Mouse (Mus musculus) lung, postnatal 10 days (tissue): Measurements from ENCODE around the gene Mrpl43.

Source experiments
- DNase-seq: peaks from one replicate; pipeline ENCODE4 v3.0.0; 2021

Gene Mrpl43

GRCm38 (mm10) chr19:45007021-45007420 is 779 bp upstream of the Mrpl43 start:
- DNase-seq: no peak

DNA sequence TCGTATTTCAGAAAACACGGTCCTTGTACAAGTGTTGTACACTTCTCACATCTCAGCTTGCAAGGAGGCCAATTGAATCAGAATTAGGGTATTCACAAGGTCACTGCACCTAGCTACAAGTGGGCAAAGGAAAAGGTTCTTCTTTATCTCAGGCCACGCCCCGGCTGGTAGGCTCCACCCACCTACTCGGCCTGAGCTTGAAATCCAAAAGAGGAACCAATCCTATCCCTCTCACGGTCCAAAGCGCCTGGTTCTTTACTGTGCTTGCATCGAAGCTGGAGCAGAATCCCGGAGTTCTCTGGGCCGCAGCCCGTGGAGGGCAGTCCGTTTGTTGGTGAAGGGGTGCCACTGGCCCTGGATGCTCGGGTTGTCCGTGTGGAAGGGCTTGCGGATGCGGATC is 798 bp downstream of the Mrpl43 start, which contains the start of gene Twnk:
TSS of gene Twnk (plus strand) at position 220 of the 400 bp plus-strand sequence.
- peak; percentile 76 for DNase-seq

GRCm38 (mm10) chr19:45003740-45004516 is 2.3 kb downstream of the Mrpl43 start:
- no peak for DNase-seq

- DNase-seq: no peak
Measured at GRCm38 (mm10) chr19:45002301-45002700, 3.9 kb downstream of the Mrpl43 start.

GRCm38 (mm10) chr19:44999647-45000046 is 6.6 kb downstream of the Mrpl43 start:
- no peak for DNase-seq

GRCm38 (mm10) chr19:44997786-44998185 is 8.5 kb downstream of the Mrpl43 start:
- DNase-seq: no peak

GRCm38 (mm10) chr19:44992712-44993111 is 13.5 kb downstream of the Mrpl43 start:
- DNase-seq: no peak

DNA sequence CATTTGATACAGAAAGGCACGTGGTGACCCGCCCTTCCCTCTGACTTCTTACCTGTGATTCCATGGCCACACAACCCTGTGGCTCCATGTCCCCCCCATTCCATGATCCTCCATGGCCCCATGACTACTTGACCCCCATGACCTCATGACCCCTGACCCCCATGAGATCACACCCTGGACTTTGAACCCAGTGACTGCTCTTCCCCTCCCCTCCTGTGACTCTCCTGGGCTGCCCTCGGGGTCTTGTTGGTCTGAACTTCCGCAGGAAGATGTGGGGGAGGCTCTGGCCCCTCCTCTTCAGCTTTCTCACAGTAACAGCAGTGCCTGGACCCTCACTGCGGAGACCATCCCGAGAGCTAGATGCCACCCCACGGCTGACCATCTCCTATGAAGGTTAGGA is 14.0 kb downstream of the Mrpl43 start:
- no peak for DNase-seq

DNA sequence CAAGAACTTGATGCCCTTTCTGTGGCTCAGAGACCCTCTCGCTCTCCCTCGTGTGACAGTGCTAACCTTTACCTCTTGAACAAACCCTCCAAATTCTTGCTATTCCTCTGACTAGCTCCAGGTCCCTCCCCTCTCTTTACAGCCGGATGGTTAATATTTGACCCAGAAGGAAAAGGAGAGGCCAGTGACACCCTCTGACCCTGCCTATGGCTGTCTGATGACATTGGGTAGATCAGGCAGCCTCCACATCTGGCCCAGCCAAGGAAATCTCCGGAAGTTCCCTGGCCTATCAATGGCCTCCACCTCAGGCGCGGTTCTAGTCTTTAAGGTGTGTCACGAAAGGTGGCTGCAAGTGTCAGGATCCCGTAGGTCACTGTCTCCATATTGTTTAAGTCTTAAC is 15.2 kb downstream of the Mrpl43 start:
- no peak for DNase-seq

GRCm38 (mm10) chr19:44989567-44990495 is 16.4 kb downstream of the Mrpl43 start:
- DNase-seq: no peak

DNA sequence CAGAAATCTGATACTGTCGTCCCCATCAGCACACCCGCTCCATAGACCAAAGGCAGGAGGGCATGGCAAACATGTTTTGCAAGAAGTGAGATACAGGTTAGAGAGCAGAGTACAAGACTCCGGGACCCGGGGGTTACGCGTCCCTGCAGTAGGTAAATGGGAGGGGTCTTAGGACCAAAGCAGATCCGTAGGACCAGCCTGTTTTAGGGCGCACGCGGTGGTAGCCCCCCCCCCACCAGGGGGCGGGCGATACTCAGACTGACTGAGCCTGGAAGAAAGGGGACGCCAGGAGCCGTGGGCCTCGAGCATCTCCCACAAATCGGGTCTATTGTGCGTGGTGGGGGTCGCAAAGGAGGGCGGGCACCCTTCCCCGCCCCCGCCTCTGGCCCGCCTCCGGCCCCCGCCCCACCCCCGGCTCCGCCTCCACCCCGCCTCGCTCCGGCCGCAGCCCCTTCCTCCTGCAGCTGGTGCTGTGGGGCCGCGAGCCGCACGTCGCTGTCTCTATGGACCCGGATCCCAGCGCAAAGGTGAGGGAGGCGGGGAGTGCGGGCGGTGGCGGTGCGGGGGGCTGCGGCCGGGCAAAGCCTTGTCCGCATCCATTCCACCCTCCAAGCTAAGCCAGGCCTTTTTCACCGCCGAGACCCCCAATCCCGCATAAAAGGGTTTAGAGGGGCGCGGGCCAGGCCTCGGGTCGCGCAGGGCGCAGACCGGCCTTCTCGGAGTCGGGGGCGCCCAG is 17.2 kb downstream of the Mrpl43 start, which contains the start of gene Sema4g:
TSS of gene Sema4g (plus strand) at position 271 of the 736 bp plus-strand sequence.
- DNase-seq: peak; percentile 52

- DNase-seq: no peak
Measured at GRCm38 (mm10) chr19:44988321-44988720, 17.9 kb downstream of the Mrpl43 start.

DNA sequence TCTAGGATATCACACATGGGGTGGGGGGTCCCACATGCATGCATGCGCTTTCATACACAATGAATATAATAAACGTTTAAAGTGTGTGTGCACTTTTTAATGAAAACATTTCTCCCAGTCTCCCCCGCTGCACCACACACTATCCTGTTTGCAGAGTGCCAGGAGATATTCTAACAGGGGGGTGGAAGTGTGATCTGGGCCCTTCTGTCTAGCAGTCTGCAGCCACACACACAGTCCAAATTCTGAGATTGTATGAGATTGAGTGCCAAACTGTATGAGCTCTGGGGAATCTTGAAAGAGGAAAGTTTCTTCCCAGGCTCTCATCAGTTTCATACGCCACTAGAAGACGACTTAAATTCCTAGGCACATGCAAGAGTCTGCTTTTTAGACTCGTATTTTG is 18.4 kb downstream of the Mrpl43 start:
- DNase-seq: no peak

DNA sequence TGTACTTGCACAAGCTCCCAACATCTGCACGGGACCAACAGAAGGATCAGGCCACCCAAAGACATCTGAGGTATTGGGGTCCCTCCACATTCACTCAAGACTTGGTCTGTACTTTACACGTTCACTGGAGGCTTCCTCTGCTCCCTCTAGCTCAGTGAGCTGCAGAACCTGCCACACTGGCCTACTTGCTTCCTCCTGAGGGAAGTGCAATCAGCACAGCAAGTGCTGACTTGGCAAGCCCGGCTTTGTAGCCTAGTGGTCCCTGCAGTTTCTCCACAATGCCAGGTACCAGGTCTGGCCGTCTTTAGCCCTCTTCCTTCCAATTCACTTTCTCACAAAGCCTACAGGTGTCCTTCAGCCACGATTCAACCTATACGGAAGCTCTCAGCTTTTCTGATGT is 19.2 kb downstream of the Mrpl43 start:
- no peak for DNase-seq

GRCm38 (mm10) chr19:44985159-44985988 is 20.9 kb downstream of the Mrpl43 start:
- no peak for DNase-seq

DNA sequence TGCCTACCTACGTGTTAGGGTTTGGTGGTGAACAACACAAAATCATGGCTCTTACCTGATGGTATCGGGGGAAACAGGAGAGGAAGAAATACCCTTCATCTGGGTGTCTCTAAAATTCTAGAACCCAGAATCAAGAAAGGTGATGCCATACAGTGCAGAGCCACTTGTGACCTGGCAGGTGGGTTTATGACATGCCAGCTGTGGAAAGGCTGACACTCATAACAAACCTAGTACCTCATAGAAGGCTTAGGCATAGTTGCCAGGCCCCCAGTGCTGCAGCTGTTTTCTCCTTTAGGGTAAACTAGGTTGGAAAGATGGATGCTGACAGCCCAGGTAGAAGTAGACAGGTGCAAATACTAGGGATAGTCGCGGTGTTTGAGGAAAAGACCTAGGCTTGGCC is 21.8 kb downstream of the Mrpl43 start:
- no peak for DNase-seq

DNA sequence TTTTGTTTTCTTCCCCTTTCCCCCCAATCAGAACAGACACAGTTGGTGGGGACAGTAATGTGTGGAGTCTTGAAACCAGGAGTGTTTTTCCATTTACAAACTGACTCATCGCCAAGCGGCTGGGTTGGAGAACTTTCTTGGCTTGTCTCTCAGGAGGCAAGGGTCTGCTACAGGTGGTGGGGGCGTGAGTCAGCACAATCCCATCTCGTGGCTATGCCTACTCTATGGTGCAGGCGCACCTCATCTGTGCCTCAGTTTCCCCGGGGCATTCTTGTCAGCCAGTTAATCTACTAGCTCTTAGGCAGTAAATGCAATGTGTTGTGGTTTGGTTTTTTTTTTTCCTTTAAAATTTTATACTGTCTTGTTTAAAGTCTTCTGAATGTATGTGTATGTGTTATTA is 22.9 kb downstream of the Mrpl43 start:
- DNase-seq: no peak

DNA sequence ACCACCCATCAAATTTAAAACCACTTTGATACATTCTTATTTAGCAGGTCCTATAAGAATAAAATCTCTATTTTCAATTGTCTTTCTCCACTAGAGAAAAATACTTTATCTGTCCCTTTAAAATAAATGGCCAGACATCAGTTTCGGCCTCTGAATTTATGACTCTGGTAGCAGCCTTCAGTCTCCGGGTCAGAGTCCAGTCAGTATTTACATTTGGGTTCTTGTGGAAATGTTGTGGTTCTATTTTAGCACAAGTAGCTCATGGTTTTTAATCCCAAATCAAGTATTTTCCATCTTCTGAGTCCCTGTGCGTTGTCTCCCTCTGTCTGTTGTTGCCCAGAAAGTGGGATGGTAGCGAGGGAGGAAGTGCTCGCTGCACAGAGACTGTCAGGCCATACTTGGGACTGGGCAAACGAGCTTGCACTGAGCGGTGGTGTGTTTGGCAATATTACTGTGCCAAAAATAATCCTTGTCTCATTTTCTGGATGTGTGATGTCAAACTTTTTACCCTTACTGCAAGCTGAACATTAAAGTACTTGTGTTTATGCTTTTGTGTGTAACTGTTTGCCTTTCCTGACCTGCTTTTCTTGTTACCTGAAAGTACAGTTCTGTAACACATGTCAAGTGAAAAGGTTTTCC is 23.6 kb downstream of the Mrpl43 start:
- no peak for DNase-seq

GRCm38 (mm10) chr19:44980787-44981186 is 25.5 kb downstream of the Mrpl43 start:
- no peak for DNase-seq

DNA sequence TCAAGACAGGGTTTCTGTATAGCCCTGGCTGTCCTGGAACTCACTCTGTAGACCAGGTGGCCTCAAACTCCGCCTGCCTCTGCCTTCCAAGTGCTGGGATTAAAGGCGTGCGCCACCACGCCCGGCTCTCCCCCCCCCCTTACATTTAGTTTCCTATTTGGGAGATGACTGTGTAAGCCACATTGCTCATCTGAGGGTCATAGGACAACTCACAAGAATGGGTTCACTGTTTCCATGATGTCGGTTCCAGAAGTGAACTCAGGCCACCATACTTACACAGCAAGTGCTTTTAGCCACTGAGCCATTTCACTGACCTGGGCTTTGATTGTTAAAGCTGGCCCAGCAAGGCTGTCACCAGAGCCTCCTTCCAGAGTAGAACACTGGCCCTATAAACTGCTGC is 29.1 kb downstream of the Mrpl43 start:
- DNase-seq: no peak

DNA sequence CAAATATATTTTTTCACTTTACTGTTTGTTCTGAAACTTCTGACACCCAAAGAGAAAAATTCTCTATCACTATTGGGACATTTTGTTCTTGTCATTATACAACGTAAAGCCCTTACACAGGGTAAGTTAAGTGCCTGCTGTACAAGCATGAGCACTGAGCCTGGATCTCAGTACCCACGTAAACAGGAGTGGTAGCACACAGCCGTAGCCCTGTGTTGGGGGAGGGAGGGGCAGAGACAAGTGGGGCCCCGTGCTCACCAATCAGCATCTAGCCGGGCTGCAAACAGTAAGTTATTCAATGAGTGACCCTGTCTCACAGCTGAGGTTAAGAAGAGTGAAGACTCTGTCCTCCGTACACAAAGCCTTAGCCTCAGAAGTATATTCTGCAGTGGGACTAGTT is 29.6 kb downstream of the Mrpl43 start:
- no peak for DNase-seq

DNA sequence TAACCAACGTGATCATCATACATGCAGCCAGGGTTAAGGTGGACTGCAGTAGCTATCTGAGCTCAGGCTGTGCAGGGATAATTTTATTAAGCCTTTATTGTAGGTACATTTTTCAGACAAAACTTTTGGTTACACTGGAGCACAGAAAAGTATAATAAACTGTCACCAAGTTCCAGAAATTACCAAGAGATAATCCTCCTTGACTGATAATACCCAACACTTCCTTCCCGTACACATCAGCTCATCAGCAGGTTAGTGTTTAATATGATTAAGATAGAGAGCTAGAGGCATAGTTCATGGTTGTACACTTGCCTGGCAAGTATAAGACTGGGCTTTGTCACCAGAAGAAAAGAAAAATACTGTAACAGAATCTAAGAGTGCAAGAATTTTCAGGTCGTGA is 37.9 kb downstream of the Mrpl43 start:
- no peak for DNase-seq
